Mouse (Mus musculus) cerebellum, postnatal 36 days (tissue): ENCODE measurements around the gene Ets2.
"Not testable (repeated sequence)": the region's sequence is repeated elsewhere in the genome, so short reads cannot be mapped to it uniquely, and the experiment has no call there.

ENCODE experiments used
- DNase-seq, 2 experiments: peaks; one replicate each; pipeline ENCODE4 v3.0.0; 2021 to 2022; ENCODE audit warnings: mixed read lengths in 2 of 2

Ets2 gene

DNA sequence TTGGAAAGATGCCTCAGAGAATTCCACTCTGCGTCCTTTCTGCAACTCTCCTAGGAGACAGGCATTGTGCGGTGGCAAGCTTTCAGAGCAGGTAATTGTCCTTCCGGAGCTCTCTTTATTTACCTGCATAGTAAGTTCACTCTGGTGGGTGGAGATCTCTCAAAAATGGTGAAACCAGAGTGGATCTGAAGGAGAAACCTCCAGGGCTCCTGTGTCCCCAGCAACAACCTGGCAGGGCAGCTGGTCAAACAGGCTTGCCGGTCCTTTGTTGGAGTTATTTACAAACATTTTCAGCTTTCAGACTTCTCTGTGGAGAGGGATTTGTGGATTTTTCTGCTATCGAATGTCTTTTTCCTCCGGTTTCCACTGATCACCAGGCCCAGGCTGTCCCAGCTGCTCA, 34.6 kb downstream of the Ets2 start:
- no peak for DNase-seq

DNA sequence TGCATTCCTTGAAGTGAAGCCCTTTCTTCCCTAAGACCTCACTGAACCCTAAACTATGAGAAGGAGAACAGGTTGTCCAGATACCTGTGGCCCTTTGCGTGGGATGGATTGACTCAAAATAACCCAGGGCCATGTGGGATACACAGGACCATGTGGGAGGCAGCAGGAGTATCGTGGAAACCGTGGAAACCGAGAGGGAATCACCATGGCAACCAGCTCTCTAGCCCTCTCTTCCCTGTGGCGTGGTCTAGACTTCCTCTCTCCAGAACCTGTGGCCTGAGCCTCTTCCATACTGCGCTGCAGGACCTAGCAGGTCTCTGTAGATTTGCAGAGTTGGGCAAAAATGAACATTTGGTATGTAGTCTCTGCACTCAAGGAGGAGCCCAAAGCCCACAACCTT, 37.6 kb downstream of the Ets2 start:
- DNase-seq, result no peak

DNA sequence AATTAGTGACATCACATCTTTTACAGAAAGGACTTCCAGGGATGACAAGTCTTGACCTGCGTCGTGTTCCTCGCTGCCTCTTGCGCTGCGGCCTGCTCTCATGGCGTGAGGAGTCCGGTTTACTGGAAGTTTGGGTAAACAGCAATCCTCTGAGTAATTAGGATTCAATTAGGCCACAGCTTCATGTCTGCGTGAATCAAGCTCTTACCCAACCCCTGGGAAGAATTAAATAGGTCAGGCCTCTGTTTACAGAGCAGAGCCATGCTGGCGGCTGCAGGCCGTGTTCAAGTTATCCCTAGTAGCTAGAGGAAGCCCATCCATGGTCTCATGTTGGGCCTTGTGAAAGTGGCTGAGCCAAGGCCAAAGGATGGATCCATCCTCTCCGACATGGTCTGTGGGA, 39.5 kb downstream of the Ets2 start:
- no peak for DNase-seq

GRCm38 (mm10) chr16:95741915-95742739, 40.3 kb downstream of the Ets2 start:
- DNase-seq, result no peak

DNA sequence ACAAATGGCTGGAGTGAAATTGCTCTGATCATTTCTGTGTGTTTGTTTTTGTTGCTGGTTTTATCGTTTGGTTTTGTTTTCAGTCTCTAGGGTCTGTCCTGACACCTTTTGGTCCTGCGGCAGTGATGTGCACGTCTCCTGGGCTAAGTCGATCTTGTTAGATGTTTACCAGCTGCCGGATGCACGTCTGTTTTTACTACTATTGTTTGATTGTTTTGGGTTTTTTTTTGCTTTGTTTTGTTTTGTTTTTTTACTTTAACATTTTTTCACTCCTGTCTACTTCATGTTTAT, 40.8 kb downstream of the Ets2 start:
- DNase-seq, result no peak

DNA sequence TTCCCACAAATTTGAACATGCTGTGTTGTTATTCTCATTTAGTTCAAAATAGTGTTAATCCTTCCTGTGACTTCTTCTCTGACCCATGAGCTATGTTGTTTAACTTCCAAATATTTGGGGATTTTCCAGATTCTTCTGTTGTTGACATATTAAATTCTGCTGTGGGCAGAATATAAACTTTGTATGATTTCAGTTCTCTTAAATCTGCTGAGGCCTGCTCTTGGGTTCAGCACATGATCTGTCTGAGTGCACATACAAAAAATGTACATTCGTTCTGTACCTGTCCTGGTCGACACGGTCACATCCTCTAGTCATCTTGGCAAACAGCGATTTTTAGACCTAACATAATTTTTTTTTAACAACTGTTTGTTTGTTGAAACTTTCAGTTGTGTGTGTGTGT, 41.2 kb downstream of the Ets2 start:
- no peak for DNase-seq

DNA sequence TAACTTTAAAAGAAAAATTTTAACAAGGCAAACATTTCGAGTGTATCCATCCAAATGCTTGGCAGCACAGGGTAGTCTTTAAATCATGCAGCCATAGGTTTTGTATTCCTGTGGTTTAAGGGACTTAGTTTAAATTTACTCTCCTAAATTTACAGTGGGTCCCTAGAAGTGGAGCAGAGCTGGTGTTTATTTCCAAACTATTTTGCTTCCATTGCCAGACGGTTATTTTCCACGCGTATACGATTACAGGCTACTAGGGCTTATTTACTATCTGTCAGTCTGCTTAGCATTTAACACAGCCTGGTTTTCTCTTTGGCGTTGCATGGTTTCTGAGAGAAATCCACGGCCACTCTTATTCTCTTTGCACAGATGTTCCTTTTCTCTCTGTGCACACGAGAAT, 42.9 kb downstream of the Ets2 start:
- no peak for DNase-seq

GRCm38 (mm10) chr16:95745685-95746084, 43.8 kb downstream of the Ets2 start:
- DNase-seq, result no peak

DNA sequence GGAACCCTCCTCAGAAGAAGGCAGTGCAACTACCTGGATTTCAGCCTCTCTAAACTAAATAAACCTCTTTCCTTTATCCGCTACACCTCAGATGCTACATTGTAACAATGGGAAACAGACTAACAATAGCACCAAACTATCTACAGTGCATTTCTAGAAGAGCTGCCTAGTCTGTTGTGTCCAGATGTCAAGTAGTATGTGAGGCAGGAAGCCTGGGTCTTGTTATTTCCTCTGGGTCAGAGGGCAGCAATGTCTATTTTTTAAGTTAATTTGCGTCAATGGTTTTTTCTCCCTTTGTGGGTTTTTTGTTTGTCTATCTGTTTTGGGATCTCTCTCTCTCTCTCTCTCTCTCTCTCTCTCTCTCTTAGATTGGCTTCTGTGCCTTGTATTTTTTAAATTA, 44.7 kb downstream of the Ets2 start:
- no peak for DNase-seq

DNA sequence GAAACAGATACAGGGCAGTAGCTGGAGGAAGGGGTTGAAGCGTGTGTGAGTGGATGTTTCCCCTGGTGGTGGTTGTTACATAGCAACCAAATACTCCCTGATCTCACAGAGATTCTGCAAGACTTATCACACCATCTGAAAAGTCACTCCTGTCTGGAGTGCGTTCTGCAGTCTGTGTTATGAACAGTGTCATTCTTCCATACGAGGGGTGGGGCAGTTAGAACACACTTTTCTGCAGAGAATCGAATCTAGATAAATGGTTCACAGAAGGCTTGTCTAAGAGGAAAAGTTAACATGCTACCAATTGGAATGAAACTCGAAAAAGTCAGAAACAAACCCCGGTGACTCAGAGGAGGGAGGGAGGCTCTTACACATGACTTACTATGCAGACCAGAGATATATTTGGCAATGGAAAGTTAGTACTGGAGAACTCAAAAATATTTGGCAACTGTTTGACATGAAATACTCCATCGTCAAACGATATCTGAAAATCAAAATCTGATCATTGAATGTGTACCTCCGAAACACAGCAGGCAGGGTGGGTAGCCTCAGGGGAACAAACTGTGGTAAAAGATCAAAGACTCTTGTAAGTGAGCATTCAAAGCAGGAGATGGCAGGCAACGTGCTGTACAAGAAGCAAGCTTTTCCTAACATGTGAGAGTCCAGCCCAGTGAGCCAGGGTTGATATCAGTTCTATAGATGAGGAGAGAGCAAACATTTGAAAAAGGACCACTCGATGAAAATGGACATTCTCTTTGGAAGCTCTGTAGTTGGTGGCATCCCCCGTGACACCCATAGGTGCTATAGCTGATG, 47.6 kb downstream of the Ets2 start:
- no peak for DNase-seq

GRCm38 (mm10) chr16:95750211-95750629, 48.3 kb downstream of the Ets2 start:
- peak in 1 of 2 experiments; percentile 52 for DNase-seq

- no peak for DNase-seq
Measured at GRCm38 (mm10) chr16:95752502-95752901, 50.6 kb downstream of the Ets2 start.

DNA sequence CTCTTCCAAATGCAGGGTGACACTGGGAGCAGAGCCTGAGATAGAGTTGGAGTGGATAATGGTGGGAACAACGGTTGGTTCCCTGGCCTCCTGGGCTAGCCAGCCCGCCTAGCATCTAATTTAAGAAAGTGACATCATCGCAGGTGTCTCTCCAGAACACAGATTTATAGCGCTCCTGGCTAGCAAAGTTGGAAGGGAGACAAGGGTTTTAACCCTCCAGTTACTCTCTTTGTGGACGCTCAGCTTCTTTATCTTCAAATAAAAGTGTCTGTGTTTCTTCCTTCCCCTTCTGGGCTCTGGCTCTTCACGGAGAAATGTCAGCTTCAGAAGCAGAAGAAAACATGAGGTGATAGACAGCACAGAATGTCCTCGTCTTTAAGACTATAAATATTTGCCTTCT, 51.4 kb downstream of the Ets2 start:
- DNase-seq, result peak; percentile 43 to 55

DNA sequence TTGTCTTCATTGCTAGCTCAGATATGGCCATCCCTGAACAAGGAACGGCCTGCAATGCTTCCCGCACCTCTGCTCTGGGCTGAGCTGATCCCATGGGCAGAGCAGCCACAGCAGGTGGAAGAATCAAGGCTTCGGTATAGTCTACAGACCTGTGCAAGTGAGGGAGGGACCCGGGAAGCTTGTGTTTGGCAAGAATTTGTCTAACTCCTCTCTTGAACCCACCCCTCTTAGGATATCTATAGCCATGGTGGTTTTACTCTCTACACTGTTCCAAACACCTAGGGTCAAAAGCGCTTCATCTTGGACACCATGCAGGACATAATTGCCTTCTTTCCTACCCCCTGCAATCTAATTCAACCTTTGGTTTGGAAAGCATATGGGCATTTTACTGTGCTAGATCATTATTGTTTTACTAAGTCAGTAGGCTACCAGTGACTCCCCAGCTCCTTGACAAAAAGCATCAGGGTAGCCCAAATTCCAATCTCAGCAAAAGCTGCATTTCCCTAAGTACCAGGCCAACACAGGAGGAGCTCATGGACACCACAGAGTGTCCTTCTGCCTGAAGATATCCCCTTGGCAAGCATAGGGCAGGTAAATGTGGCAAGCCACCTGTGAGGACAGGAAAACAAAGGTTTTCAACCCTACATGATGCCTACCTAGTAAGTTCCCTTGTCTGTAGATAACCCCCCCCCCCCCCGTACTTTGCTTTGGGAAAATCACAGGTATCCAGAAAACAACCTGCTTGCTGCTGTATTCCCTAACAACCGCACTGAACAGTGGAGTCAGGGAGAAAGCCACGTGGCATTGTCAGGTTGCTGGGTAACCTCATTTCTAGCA, 57.5 kb downstream of the Ets2 start:
- peak; percentile 80 to 89 for DNase-seq

DNA sequence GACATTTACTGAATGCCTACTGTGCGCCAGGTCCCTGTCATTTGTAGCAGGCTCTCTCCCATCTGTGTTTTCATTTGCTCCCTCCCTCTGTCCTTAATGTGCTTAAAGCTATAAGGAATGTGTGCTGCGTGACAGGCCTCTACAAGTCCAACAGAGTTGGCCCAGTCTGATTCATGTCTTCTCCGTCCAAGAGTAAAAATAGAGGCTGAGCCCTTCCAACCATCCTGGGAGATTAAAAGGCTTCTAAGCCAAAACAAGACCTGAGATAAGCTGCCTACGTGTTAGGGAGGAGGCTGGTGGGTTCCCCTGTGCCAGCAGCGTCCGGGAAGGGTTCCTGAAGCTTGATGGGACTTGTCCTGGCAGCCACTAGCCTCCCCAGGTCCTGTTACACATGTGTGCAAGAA, 58.1 kb downstream of the Ets2 start:
- DNase-seq, result peak; percentile 67 to 78

- no peak for DNase-seq
Measured at GRCm38 (mm10) chr16:95761742-95762141, 59.9 kb downstream of the Ets2 start.

DNA sequence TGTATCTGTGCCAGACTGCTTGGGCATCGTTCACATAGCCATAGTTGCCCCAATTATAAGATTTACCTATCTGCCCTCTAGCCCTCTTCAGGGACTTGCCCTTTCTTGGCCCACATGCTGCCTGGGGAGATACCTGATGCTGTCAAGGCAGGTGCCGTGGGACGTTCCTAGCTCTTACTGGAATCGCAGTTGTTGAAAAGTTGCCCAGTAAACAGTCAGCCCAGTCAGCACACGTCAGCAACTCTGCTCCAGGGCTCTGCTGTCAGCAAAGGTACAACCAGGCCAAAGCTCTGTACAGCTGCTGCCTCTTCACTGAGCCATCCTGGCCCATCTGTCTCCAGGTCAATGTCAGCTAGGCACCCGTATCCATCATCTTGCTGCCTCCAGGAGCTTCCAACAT, 61.3 kb downstream of the Ets2 start:
- no peak for DNase-seq

DNA sequence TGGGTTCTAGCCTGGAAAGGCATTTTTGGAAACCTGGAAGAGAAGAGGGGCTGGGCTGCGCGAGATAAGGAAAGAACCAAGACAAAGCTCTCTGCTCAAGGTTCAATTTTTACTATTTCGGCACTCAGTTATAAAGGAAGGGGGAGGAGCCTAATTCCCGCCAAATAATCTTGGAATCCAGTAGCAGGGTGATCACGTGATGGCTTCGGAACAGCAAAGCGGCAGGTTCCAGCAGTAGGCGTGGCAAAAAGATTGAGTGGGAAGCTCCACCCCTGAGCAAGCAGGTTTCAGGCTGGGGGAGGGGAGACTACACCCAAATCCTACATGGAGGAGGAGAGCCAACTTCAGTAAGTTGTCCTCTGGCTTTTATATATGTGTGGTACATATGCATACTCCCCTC, 62.2 kb downstream of the Ets2 start:
- not testable (repeated sequence) for DNase-seq

- no peak for DNase-seq
Measured at GRCm38 (mm10) chr16:95766181-95766580, 64.3 kb downstream of the Ets2 start.

GRCm38 (mm10) chr16:95767246-95767645, 65.4 kb downstream of the Ets2 start:
- no peak for DNase-seq

DNA sequence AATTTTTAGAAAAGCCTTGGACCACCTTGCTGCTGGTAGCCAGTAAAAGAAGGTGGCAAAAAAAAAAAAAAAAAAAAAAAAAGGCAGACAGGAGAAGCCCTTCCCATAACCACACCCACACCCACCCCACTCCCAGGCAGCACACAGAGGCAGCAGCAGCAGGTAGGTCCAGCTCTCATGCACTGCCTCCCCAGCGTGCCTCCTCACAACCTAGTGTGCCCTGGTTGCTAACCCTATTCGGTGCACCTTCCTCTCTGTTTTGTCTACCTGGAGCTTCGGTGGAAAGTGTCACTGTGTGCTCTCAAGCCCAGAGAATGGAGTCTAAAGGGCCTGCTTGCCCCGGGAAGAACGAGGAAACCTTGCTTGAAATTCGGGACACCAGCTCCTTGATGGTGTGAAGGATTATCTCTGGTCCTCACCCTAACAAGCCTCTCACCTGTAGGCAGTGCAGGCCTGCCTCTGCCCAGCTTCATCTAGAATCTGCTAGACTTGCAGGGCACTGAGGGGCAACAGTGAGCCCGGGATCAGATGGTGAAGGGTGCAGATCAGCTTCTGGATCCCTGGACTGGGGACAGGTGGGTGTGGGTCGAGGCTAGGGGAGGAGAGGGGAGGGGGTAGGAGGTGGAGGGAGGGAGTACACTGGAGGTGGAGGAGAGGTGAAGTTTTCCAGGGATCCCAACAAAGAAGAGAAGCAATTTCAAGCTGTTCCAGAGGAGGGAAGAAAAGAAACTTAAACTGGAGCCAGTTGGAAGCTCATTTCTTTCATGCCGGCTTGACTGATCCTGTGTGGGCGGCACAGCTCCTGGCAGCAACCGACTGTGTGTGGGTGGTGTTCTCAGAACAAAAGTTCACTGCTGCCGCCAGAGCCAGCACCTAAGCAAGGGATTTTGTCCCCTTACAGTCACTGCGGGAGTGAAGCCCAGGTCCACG, 67.5 kb downstream of the Ets2 start:
- peak; percentile 62 to 73 for DNase-seq

DNA sequence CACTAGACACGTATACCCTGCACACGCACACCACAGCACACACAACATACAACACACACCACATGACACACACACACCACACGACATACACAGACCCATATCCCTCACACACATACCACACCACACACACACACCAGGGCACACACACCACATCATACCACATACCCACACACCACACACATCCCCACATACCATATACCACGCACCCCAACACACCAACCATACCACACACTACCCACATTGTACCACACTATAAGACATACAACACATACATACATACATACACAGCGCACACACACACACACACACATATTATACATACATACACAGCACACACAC, 68.1 kb downstream of the Ets2 start:
- DNase-seq, result no peak
